Mouse (Mus musculus) retina, postnatal 7 days (tissue): ENCODE measurements around the gene Tarbp1.
"Not testable (repeated sequence)": the region's sequence is repeated elsewhere in the genome, so short reads cannot be mapped to it uniquely, and the experiment has no call there.

Experiments used
- DNase-seq: peaks from one replicate; pipeline ENCODE4 v3.0.0-alpha.2; 2012; ENCODE audit warnings: low read depth, low spot score

The Tarbp1 gene

GRCm38 (mm10) chr8:126420834-126421233, 54.0 kb downstream of the Tarbp1 start:
- no peak for DNase-seq

- no peak for DNase-seq
Observed at GRCm38 (mm10) chr8:126405030-126405429, 69.8 kb downstream of the Tarbp1 start.

GRCm38 (mm10) chr8:126404550-126404949, 70.3 kb downstream of the Tarbp1 start:
- not testable (repeated sequence) for DNase-seq

- DNase-seq: no peak
Observed at GRCm38 (mm10) chr8:126398349-126398748, 76.5 kb downstream of the Tarbp1 start.

GRCm38 (mm10) chr8:126395917-126396316, 78.9 kb downstream of the Tarbp1 start:
- no peak for DNase-seq

- DNase-seq: no peak
Observed at GRCm38 (mm10) chr8:126395386-126395785, 79.5 kb downstream of the Tarbp1 start.

GRCm38 (mm10) chr8:126391541-126391940, 83.3 kb downstream of the Tarbp1 start:
- no peak for DNase-seq

- DNase-seq: no peak
Observed at GRCm38 (mm10) chr8:126387566-126387965, 87.3 kb downstream of the Tarbp1 start.

GRCm38 (mm10) chr8:126382749-126383148, 92.1 kb downstream of the Tarbp1 start:
- peak; percentile 30 for DNase-seq

GRCm38 (mm10) chr8:126382216-126382615, 92.6 kb downstream of the Tarbp1 start:
- no peak for DNase-seq

GRCm38 (mm10) chr8:126381299-126381698, 93.6 kb downstream of the Tarbp1 start:
- no peak for DNase-seq

GRCm38 (mm10) chr8:126380141-126380540, 94.7 kb downstream of the Tarbp1 start:
- peak; percentile 8 for DNase-seq

- no peak for DNase-seq
Observed at GRCm38 (mm10) chr8:126379580-126379979, 95.3 kb downstream of the Tarbp1 start.
